Mouse (Mus musculus): ENCODE measurements around the gene Tcea3.
A peak's percentile ranks its signal among the peaks of the same experiment; 100 is the strongest.

DNA sequence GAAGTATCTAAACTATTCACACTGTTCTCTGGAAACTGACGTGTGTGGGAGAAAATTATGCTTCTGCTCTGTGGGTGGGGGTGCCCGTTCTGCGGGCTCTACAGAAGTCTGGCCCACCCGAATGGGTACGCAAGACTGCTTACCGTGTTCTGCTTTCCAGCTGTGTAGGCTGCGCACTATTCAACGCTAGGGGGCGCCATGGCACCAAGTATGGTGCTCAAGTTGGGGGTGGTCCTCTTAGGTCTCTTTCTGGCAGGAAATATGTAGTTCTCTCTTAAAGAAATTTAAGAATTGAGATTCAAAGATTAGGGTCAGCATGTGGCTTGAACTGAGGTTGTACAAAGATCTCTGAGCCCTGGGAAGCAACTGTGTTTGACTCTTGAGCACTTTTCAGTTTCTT lies 45.0 kb upstream of the Tcea3 start:
- TF ChIP-seq POLR2A (IDR thresholded peaks at IDR 0.05; ENCODE audit: low read depth, low read length) (no peak), CTCF (IDR thresholded peaks at IDR 0.05; ENCODE audit: extremely low read depth, insufficient read depth, insufficient read length, insufficient replicate concordance) (peak; percentile 71; the same call in 1 of the 2 replicates)

Measured in spleen, adult 2 months (tissue).